Mouse (Mus musculus): Measurements from ENCODE around the gene F2. TPM values are rescaled to one million over a fixed set of nuclear protein-coding genes. Genes with fewer than 3 reads are reported as not detected.

F2 gene
- polyA plus RNA-seq, 1 experiment: 6.2 TPM

DNA sequence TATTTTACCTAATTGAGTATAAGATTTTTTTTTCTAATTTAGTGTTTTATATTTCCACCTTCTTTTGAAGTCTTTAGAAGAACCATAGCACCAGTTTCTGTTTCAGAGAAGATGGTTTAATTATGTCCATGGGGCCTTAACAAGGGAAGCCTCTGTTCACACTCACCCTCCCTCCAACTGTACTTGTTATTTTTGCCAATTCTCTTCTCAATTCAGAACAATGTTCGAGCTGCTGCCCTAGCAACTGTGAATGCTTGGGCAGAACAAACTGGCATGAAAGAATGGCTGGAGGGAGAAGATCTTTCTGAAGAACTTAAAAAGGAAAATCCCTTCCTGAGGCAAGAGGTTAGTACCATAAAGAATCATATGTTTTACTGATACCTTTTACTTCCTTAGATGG, 55.3 kb downstream of the F2 start:
- Histone ChIP-seq H3K79me2 (ENCODE audit: control insufficient read depth, insufficient read depth) (no peaks in the 10 kb centered on the region), H3K27me3 (ENCODE audit: control insufficient read depth, insufficient read depth, insufficient read length) (no peaks in the 10 kb centered on the region), H3ac (ENCODE audit: control insufficient read depth, insufficient read length) (no peak overlapping the region), H3K4me2 (ENCODE audit: low read depth) (no peak overlapping the region), H3K36me3 (ENCODE audit: control insufficient read depth, insufficient read depth) (peaks cover 68% of the 10 kb centered on the region), H3K4me3 (no peak overlapping the region)
- TF ChIP-seq CEBPB (IDR thresholded peaks at IDR 0.05; ENCODE audit: insufficient read depth, poor library complexity, severe bottlenecking) (no peak), POLR2A (IDR thresholded peaks at IDR 0.05; ENCODE audit: insufficient read length, low read depth) (no peak), POLR2AphosphoS2 (IDR thresholded peaks at IDR 0.05; ENCODE audit: insufficient read length, low read depth) (no peak), SRF (IDR thresholded peaks at IDR 0.05; ENCODE audit: control insufficient read depth, insufficient read length, low read depth) (no peak)

Other genes with a start within 250 kb of the F2 start
- gene 1110051M20Rik, start 191.7 kb downstream of the F2 start, polyA plus RNA-seq (2012; fragmentation: generic; extraction: Trizol): 45.5 TPM
- 20.1 TPM for gene Lrp4, start 178.9 kb downstream of the F2 start, polyA plus RNA-seq (2012; fragmentation: generic; extraction: Trizol)
- gene Ckap5, start 109.7 kb downstream of the F2 start, polyA plus RNA-seq (2012; fragmentation: generic; extraction: Trizol): 12.6 TPM
- gene Zfp408, start 13.4 kb upstream of the F2 start, polyA plus RNA-seq (2012; fragmentation: generic; extraction: Trizol): 11.8 TPM
- gene Arhgap1, start 13.4 kb upstream of the F2 start, polyA plus RNA-seq (2012; fragmentation: generic; extraction: Trizol): 52.7 TPM
- gene Atg13, start 74.2 kb upstream of the F2 start, polyA plus RNA-seq (2012; fragmentation: generic; extraction: Trizol): 29.7 TPM
- gene Harbi1, start 74.4 kb upstream of the F2 start, polyA plus RNA-seq (2012; fragmentation: generic; extraction: Trizol): 5.1 TPM
- 19.3 TPM for gene Ambra1, start 93.7 kb upstream of the F2 start, polyA plus RNA-seq (2012; fragmentation: generic; extraction: Trizol)